Mouse (Mus musculus): Measurements from ENCODE around the gene Pigb. TPM values are rescaled to one million over a fixed set of nuclear protein-coding genes. Genes with fewer than 3 reads are reported as not detected.

Pigb gene
- total RNA-seq, 2 experiments from 2014 or later = 2.2 to 2.5 TPM

Small RNAs within 50 kb of the gene (microRNA-seq; reads per million reads assigned to microRNA genes)
- gene Gm27353 = not detected

Other genes with a start within 250 kb of the Pigb start
- under 1 TPM; 0.08 to 0.45 TPM for gene Prtg, start 233.5 kb downstream of the Pigb start, total RNA-seq (2021)
- 10 to 100 TPM in 1 of 2 experiments, 1 to 10 TPM in 1; 10.0 to 10.9 TPM for gene Pygo1, start 114.7 kb downstream of the Pigb start, total RNA-seq (2021)
- gene Dyx1c1, start 81.6 kb downstream of the Pigb start, total RNA-seq (2021) = under 1 TPM; 0.36 to 0.62 TPM
- under 1 TPM in 1 of 2 experiments, not detected in 1; 0.56 TPM for gene Gm44503, start 81.5 kb downstream of the Pigb start, total RNA-seq (2021)
- gene Ccpg1os, start 55.0 kb downstream of the Pigb start, total RNA-seq (2021) = 1 to 10 TPM; 6.9 to 7.8 TPM
- 10 to 100 TPM; 72.3 to 82.8 TPM for gene Ccpg1, start 54.9 kb downstream of the Pigb start, total RNA-seq (2021)
- gene Rab27a, start 4.5 kb upstream of the Pigb start, total RNA-seq (2021) = 1 to 10 TPM; 4.2 to 4.7 TPM
- gene Khdc3, start 61.5 kb upstream of the Pigb start, total RNA-seq (2021) = not detected
- not detected for gene Gm20509, start 62.1 kb upstream of the Pigb start, total RNA-seq (2021)
- gene Rsl24d1, start 73.0 kb upstream of the Pigb start, total RNA-seq (2021) = 10 to 100 TPM; 52.2 to 55.6 TPM

Measured in heart, postnatal 25 days (tissue).